Mouse (Mus musculus) olfactory bulb, adult 2 months (tissue): Measurements from ENCODE around the gene Gm28374.

Experiments
- CTCF ChIP-seq: fragments of 200-500 bp; IDR thresholded peaks from 2 replicates; pipeline ENCODE4 v1.5.1; 2012; ENCODE audit warnings: low read depth, mild to moderate bottlenecking, low read length, moderate library complexity; ENCODE audit not compliant: insufficient read depth
- POLR2A ChIP-seq: fragments of 200-500 bp; IDR thresholded peaks from 2 replicates; pipeline ENCODE4 v1.6.1; 2012; ENCODE audit warnings: mild to moderate bottlenecking, low read depth, low read length, moderate library complexity; ENCODE audit not compliant: insufficient read depth

- TF ChIP-seq CTCF (no peak), POLR2A (no peak)
Measured at GRCm38 (mm10) chr19:6052516-6052915, 29.5 kb downstream of the Gm28374 start.
